Mouse (Mus musculus) spleen, postnatal 36 days (tissue): ENCODE results near the gene Dnajb8.

Experiments used
- DNase-seq, 2 experiments: peaks; one replicate each; pipeline ENCODE4 v3.0.0; 2022; ENCODE audit warnings: low spot score in 2 of 2, mixed read lengths in 1 of 2

The Dnajb8 gene

GRCm38 (mm10) chr6:88199001-88199717 lies 22.9 kb upstream of the Dnajb8 start:
- no peak for DNase-seq

DNA sequence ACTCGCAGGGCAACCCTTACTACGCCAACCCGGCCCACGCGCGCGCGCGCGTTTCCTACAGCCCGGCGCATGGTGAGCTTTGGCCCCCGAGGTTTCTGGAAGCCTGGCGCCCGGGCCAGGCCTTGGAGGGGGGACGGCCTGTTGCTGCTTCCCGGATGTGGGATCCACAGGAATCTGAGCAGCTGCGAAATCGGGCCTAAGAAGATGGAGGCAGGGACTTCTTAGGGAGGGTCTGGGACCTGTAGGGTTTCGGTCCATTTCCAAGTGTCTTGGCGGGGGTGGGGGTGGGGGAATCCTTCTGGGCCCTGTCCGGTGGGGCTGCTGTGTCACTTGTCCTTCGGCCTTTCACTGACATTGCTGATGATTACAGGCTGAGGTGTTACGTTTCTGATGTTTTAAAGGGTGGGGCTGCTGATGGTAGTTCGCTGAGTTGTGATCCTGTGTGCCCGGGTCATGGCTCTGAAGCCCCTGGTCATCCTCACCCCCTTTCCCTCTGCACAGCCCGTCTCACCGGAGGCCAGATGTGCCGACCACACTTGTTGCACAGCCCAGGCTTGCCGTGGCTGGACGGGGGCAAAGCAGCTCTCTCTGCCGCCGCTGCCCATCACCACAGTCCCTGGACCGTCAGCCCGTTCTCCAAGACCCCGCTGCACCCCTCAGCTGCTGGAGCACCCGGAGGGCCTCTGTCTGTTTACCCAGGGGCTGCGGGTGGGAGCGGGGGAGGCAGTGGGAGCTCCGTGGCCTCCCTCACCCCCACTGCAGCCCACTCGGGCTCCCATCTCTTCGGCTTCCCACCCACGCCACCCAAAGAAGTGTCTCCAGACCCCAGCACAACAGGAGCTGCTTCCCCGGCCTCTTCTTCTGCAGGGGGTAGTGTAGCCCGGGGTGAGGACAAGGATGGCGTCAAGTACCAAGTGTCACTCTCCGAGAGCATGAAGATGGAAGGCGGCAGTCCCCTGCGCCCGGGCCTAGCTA lies 22.1 kb upstream of the Dnajb8 start:
- no peak for DNase-seq

GRCm38 (mm10) chr6:88200693-88201609 lies 21.1 kb upstream of the Dnajb8 start:
- DNase-seq: no peak

DNA sequence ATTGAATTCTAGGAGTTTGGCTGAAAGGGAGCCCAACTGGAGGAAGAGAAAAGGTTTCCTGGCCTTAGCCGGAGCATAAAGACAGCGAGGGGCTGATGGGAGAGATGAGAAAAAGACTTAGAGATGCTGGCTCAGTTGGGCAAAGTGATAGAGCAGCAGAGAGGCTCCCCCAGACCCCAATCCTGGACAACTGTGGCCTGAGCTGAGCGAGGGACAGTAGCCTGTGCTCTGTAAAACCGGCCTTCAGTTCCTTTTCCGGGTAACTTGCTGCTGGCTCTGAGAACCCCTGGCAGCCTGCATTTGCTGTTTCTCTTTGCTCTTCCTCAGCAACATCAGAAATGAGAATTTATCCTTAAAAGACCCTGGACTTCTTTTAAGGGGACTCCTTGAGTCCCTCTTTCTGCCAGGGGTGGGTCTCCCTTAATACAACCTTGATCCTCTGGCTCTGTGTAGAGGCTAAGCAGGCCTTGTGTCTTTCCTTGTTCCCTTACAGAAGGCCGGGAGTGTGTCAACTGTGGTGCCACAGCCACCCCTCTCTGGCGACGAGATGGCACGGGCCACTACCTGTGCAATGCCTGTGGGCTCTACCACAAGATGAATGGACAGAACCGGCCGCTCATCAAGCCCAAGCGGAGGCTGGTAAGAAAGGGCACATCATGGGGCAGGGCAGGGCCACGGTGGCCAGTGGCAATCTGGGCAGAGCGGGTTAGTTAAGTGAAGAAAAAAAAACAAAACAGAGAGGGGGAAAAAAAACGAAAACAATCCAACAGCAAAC lies 20.0 kb upstream of the Dnajb8 start:
- DNase-seq: no peak

GRCm38 (mm10) chr6:88202921-88203690 lies 19.0 kb upstream of the Dnajb8 start:
- DNase-seq: peak in 1 of 2 experiments; percentile 22

- DNase-seq: no peak
Measured at GRCm38 (mm10) chr6:88203791-88204405, 18.2 kb upstream of the Dnajb8 start.

GRCm38 (mm10) chr6:88204531-88205385 lies 17.3 kb upstream of the Dnajb8 start:
- no peak for DNase-seq

GRCm38 (mm10) chr6:88205386-88205700 lies 16.7 kb upstream of the Dnajb8 start:
- DNase-seq: no peak

DNA sequence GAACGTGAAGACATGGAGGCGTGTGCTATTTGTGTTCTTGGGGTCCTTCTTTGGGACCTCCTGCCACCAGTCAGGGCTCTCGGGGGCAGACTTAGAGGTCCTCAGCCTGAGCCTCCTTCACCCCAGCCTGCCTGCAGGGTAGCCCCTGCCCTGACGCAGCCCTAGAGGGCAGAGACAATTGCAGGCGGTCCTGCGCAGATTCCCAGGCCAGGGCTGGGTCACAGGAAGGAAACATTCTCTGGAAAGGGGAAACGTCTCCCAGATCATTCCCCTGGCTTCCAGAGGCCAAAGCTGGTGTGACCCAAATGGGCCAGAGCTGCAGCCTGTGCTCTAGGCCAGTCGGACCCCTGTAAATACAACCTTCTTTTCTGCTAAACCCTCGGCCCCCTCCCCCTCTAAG lies 16.1 kb upstream of the Dnajb8 start:
- no peak for DNase-seq

DNA sequence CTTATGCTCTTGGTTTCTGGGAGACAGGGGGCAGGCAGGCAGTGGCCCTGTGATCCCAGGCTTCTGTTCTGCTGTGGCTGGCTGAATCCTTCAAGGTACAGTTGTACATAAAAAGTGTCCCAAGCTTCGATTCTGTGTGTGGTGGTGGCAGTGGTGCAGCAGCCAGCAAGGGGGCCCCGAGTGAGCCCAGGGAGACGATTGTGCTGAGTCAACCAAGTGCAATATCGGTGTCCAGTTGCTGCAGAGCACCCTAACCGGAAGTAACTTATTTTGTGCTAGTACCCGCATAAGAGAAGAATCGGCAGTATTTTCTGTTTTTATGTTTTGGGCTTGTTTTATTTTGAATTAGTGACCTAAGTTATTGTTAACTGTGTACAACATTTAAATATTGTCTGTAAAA lies 15.5 kb upstream of the Dnajb8 start:
- no peak for DNase-seq

DNA sequence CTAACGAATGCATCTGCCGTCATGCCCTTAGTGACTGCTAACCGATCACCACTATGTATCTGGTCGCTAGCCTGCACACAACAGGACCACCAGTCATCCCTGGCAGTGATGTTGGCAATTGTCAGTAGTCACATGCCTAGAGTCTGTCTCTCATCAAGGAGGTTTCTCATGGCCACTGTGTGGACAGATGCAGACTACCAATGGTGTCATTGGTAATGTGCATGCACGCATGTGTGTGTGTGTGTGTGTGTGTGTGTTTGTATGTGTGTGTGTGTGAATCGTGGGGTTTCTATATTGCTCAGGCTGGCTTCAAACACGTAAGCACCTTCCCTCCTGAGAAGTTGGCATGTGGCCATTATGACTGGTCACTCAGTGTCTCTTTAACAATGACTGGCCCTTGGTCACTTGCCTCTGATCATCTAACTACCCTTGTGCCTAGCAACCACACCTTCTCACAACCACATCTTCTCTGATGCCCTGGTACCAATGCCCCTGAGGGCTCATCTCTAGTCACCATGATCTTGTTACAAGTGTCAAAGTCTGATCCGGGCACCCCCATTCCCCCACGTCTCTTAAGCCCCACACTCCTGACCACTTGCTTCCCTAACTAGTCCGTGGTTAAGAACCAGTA lies 14.6 kb upstream of the Dnajb8 start:
- no peak for DNase-seq

DNA sequence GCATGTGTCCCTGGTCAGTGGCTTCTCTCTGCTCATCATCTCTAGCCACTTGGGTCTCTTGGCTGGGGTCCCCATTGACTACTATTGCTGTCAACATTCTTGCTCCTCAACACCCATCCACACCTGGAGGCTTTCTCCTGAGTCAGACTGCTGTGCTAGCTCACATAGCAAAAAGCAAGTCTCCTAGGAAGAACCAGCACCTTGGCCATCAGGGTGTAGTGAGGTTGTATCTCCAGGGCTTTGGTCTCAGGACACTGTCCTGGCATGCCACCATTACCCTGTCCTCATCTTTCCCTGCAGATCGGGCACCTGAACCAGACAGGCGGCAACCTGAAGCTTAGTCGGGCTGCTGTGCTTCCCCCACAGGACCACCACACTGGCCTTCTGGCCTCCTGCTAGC lies 13.7 kb upstream of the Dnajb8 start:
- DNase-seq: no peak

GRCm38 (mm10) chr6:88209453-88209852 lies 12.6 kb upstream of the Dnajb8 start:
- DNase-seq: no peak

- no peak for DNase-seq
Measured at GRCm38 (mm10) chr6:88210182-88210581, 11.9 kb upstream of the Dnajb8 start.

DNA sequence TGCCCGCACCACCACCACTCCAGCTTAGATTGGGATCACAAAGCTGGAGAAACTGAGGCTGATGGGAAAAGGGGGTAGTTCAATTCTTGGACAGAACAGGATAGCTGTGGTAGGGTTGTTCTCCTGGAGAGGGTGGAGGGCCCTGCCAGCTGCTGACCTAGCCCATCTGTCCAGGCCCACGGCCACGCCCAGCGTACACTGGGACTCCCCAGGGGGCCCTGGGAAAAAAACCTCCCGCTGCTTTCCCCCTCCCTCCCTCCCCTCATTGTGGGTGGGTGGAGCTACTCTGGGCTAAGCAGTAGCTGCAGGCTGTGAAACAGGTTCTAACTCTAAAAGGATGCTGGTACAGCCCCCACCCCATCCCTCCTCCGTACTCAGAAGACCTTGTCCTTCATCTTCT lies 6.3 kb upstream of the Dnajb8 start:
- no peak for DNase-seq

DNA sequence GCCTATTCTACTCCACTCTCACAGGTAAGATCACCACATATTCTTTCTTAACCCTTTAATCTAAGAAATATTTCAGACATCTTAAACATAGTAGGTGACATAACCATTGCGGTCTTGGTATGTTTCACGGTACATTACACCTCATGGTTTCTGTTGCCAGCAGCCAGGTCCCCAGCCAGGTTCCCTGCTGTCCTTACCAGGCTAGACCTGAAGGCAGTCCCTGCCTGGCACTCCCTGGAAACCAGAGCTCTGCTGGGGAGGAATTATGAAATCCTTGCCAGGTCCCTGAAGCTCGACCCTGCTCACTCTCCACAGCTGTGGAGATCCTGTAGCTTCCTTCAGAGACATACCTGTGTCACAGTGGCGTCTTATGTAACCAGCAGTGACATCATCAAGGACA lies 5.9 kb upstream of the Dnajb8 start:
- no peak for DNase-seq

GRCm38 (mm10) chr6:88219094-88219493 lies 3.0 kb upstream of the Dnajb8 start:
- DNase-seq: no peak

- no peak for DNase-seq
Measured at GRCm38 (mm10) chr6:88226570-88226994, 4.5 kb downstream of the Dnajb8 start.

DNA sequence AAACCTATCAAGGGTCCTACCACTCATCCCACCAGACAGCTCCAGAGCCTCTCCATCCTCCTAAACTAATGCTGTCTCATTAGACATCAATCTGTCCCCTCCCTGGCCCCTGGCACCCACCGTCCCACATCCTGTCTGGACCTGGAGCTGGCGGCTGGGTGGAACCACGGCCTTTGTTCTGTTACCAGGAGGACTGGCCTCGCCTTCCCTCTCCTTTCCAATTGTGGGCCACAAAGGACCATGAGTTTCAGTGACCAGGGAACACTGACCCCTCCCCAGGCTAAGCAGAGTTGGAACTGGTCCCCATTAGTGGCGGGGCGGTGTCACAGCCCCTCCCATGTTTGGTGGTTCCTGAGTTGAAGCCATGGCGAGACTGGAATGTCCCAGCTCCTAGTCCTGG lies 5.5 kb downstream of the Dnajb8 start:
- no peak for DNase-seq
